Mouse (Mus musculus) hematopoietic multipotent progenitor cell, adult 10-12 weeks (in vitro differentiated cells): ENCODE measurements around the gene Zfp964. TPM values are rescaled to one million over a fixed set of nuclear protein-coding genes. Genes with fewer than 3 reads are reported as not detected.

Experiments used
- polyA plus RNA-seq: library from polyadenylated mRNA; stranded (reverse); fragments of >175 nt; gene quantifications from 2 replicates; pipeline ENCODE4 v1.2.3, GENCODE M21; 2012; ENCODE audit warnings: low replicate concordance

The Zfp964 gene
- 0.27 TPM in 2 replicates for polyA plus RNA-seq

GRCm38 (mm10) chr8:69654358-69654981 lies at the start of gene Zfp964:
Gene Zfp964 (plus strand): TSS chr8:69654479.

GRCm38 (mm10) chr8:69625095-69625789 lies 29.0 kb upstream of the Zfp964 start, which contains the start of gene Zfp868:
Gene Zfp868 (minus strand): TSS chr8:69625548.

GRCm38 (mm10) chr8:69710624-69711023 lies 56.3 kb downstream of the Zfp964 start, which contains the start of gene Zfp869:
Gene Zfp869 (minus strand): TSS chr8:69710724.

Other genes starting within 250 kb of the Zfp964 start
- not detected in 2 replicates for gene Gm9495, start 200.9 kb upstream of the Zfp964 start, polyA plus RNA-seq
- not detected in 2 replicates for gene Gm7697, start 131.5 kb upstream of the Zfp964 start, polyA plus RNA-seq
- 1.5 and 4.2 TPM in 2 replicates for gene Zfp868, start 28.9 kb upstream of the Zfp964 start, polyA plus RNA-seq
- 2.3 and 3.5 TPM in 2 replicates for gene Zfp869, start 56.2 kb downstream of the Zfp964 start, polyA plus RNA-seq
- 1.7 and 3.7 TPM in 2 replicates for gene Zfp963, start 95.5 kb downstream of the Zfp964 start, polyA plus RNA-seq
- 2.1 TPM in 1 of 2 replicates, not detected in the other for gene Gm20422, start 120.4 kb downstream of the Zfp964 start, polyA plus RNA-seq
- 50.8 and 66.2 TPM in 2 replicates for gene Atp13a1, start 136.7 kb downstream of the Zfp964 start, polyA plus RNA-seq
- gene Zfp866, start 136.7 kb downstream of the Zfp964 start, polyA plus RNA-seq, result 1.6 and 4.7 TPM in 2 replicates
- gene Gmip, start 154.2 kb downstream of the Zfp964 start, polyA plus RNA-seq, result 177 and 206 TPM in 2 replicates
- 0.81 and 0.94 TPM in 2 replicates for gene Lpar2, start 167.9 kb downstream of the Zfp964 start, polyA plus RNA-seq
- gene Pbx4, start 178.0 kb downstream of the Zfp964 start, polyA plus RNA-seq, result 2.1 TPM in 2 replicates
- 0.24 and 0.53 TPM in 2 replicates for gene Cilp2, start 233.2 kb downstream of the Zfp964 start, polyA plus RNA-seq
- gene Tssk6, start 247.7 kb downstream of the Zfp964 start, polyA plus RNA-seq, result 1.00 and 2.1 TPM in 2 replicates
- gene Ndufa13, start 248.1 kb downstream of the Zfp964 start, polyA plus RNA-seq, result 95.4 and 115 TPM in 2 replicates
- 0.81 and 2.5 TPM in 2 replicates for gene Yjefn3, start 248.2 kb downstream of the Zfp964 start, polyA plus RNA-seq